Mouse (Mus musculus) cortical plate, adult 2 months (tissue): ENCODE measurements around the gene Yipf3. TPM values are rescaled to one million over a fixed set of nuclear protein-coding genes. Genes with fewer than 3 reads are reported as not detected.

ENCODE experiments used
- H3K27ac ChIP-seq: fragments of 200-500 bp; 2 replicates; pipeline ENCODE4 v1.5.1; 2012; ENCODE audit warnings: low read length, control low read depth, inconsistent platforms; ENCODE audit not compliant: insufficient read depth
- H3K4me1 ChIP-seq: fragments of 200-500 bp; 2 replicates; pipeline ENCODE4 v1.6.1; 2011; ENCODE audit warnings: low read length; ENCODE audit not compliant: control insufficient read depth, insufficient read depth
- H3K4me3 ChIP-seq: fragments of 200-500 bp; 2 replicates; pipeline ENCODE4 v1.5.1; 2011; ENCODE audit warnings: mild to moderate bottlenecking, low read length, control low read depth; ENCODE audit not compliant: insufficient read depth
- CTCF ChIP-seq: fragments of 200-500 bp; IDR thresholded peaks from 2 replicates; pipeline ENCODE4 v1.5.1; 2011; ENCODE audit warnings: mild to moderate bottlenecking, control low read depth, low read length; ENCODE audit not compliant: insufficient read depth; ENCODE audit errors: extremely low read depth
- POLR2A ChIP-seq: fragments of 200-500 bp; IDR thresholded peaks from 2 replicates; pipeline ENCODE4 v1.6.1; 2011; ENCODE audit warnings: mild to moderate bottlenecking, low read length, control low read depth; ENCODE audit not compliant: insufficient read depth; ENCODE audit errors: extremely low read depth
- polyA plus RNA-seq: library from polyadenylated mRNA; depleted of rRNA; stranded (reverse); fragments of >200 nt; gene quantifications from 2 replicates; pipeline ENCODE4 v1.2.3, GENCODE M21; 2012

Gene Yipf3
- polyA plus RNA-seq, 1 experiment = 91.5 TPM

GRCm38 (mm10) chr17:46254106-46254505 is 6.2 kb downstream of the Yipf3 start:
- TF ChIP-seq CTCF (no peak), POLR2A (no peak)
- H3K4me1 ChIP-seq = peaks cover 2% of the 10 kb centered on the region
- no peak overlapping the region for H3K27ac ChIP-seq
- peak overlapping the region; percentile 78 for H3K4me3 ChIP-seq

DNA sequence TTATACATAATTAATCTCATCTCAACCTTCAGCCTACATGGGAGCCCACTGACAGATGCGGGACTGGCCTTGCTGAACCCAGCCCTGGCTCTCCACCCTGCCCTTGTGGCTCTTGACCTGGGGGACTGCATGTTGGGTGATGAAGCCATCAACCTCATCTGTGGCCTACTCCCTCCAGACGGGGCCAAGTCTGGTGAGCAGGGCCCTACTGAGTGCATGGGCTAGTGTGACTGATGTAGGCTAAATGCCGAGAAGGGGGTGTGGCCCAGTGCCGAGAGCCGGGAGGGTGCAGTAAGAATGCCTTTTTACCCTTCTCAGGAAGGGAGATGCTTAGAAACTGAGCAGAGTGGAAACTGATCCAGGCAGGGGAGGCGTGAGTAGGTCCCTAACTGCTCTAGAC is 7.3 kb downstream of the Yipf3 start:
- H3K27ac ChIP-seq = no peak overlapping the region
- TF ChIP-seq POLR2A (no peak), CTCF (no peak)
- peaks cover 2% of the 10 kb centered on the region for H3K4me1 ChIP-seq
- H3K4me3 ChIP-seq = peak overlapping the region; percentile 78

GRCm38 (mm10) chr17:46258279-46259053 is 10.6 kb downstream of the Yipf3 start:
- Histone ChIP-seq H3K27ac (no peak overlapping the region), H3K4me1 (peaks cover 2% of the 10 kb centered on the region), H3K4me3 (no peak overlapping the region)
- 0 out of 2 replicates have a peak, but pooled peaks have one; percentile 4 for TF ChIP-seq POLR2A
- TF ChIP-seq CTCF = no peak

- Histone ChIP-seq H3K4me1 (peaks cover 2% of the 10 kb centered on the region), H3K4me3 (no peak overlapping the region), H3K27ac (no peak overlapping the region)
- TF ChIP-seq CTCF = no peak
- TF ChIP-seq POLR2A = no peak
Measured at GRCm38 (mm10) chr17:46259675-46260074, 11.8 kb downstream of the Yipf3 start.

DNA sequence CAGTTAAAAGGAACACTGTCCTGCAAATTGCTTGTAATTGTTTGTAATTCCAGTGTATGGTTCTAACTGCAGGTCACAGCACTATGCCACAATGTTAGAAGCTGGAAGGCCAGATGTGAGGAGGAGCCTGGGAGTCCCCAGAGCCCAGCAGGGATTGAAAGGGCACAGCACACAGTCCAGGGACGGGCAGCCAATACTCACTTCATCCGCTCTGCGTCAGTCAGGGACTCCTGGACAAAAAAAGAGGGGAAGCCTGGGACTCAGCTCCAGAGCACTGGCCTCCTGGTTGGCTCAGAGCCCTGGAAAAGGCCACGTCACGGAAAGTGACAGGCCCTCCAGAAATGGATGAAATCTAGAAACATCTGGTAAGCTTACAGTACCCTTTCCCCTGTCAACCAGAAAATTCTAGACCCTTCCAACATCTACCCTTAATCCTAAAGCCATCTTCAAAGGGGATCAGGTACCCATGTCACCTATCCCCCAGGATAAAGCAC is 14.4 kb downstream of the Yipf3 start:
- Histone ChIP-seq H3K4me3 (no peak overlapping the region), H3K27ac (no peak overlapping the region), H3K4me1 (no peaks in the 10 kb centered on the region)
- TF ChIP-seq CTCF (no peak), POLR2A (no peak)

DNA sequence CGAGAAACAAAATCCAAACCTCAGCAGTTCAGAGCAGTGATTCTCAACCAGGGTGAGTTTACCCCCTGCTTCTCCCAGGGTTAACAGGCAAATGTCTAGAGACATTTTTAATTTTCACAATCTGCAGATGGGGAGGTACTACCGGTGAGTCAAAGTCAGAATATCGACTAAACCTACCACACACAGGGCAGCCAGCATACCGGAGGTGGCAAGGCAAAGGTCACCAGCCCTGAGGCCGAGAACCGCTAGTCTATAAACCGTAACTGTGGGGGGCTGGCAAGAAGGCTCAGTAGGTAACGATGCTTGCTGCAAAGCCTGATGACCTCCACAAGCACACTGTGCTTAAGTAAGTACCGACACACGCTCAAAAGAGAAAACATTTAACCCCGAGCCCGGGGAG is 17.6 kb downstream of the Yipf3 start:
- H3K4me1 ChIP-seq = no peaks in the 10 kb centered on the region
- H3K4me3 ChIP-seq = no peak overlapping the region
- H3K27ac ChIP-seq = no peak overlapping the region
- TF ChIP-seq CTCF (no peak), POLR2A (no peak)

DNA sequence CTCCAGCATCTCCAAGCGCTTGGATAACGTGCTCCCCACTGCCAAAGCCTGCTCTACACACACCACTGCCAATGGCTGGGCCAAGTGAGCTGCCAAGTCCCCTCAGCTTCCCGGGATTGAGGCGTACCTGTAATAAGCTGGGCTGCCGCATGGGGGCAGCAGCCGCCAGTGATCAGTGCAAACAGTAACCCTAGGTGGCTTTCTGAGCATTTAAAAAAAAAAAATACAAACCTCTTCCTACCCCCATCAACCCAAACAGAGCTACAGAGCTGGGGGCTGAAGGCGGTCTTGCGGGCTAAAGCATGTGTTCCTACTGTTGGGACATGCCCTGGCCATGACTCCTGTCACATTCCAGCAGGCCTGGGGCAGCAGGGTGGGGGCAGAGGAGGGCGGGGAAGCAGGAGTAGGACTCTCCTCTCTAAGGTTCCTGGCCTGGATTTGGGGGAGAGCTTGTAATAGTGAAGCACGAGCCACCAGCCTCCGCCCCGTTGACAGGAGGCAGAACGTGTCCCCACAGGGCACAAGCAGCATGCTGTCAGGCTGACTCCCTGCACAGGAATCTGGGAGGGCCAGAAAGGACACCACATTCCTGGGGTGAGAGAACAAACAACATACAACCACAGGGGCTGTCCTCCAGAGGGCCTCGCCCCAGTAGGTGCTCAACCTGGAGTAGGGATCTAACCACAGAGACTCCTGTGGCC is 18.2 kb downstream of the Yipf3 start:
- no peak overlapping the region for H3K27ac ChIP-seq
- TF ChIP-seq POLR2A = no peak
- peak; percentile 88 for TF ChIP-seq CTCF
- H3K4me1 ChIP-seq = no peaks in the 10 kb centered on the region
- H3K4me3 ChIP-seq = no peak overlapping the region

GRCm38 (mm10) chr17:46266986-46267385 is 19.1 kb downstream of the Yipf3 start:
- TF ChIP-seq CTCF (no peak), POLR2A (no peak)
- H3K4me1 ChIP-seq = no peaks in the 10 kb centered on the region
- no peak overlapping the region for H3K4me3 ChIP-seq
- no peak overlapping the region for H3K27ac ChIP-seq

DNA sequence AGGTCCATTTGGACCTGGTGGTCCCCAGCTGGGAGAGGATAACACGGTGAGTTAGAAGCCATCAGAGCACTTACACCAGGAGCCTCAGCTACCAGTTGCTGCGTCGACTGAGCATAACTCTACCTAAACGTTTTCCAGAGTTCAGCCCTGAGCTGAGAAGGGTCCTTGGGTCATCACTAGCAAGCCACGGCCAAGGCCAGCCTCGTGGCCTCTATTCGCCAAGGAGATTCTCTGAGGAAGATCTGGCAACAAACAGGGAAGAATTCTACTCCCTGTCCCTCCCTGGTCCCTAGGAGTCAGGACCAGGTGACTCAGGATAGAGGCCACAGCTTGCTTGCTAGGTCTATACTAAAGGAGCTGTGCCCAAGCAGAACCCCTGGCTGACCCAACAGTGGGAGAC is 19.6 kb downstream of the Yipf3 start:
- no peak overlapping the region for H3K4me3 ChIP-seq
- TF ChIP-seq POLR2A (no peak), CTCF (no peak)
- no peaks in the 10 kb centered on the region for H3K4me1 ChIP-seq
- H3K27ac ChIP-seq = no peak overlapping the region
